Mouse (Mus musculus) heart, adult 2 months (tissue): Measurements from ENCODE around the gene N4bp2l1. TPM values are rescaled to one million over a fixed set of nuclear protein-coding genes. Genes with fewer than 3 reads are reported as not detected.
A peak's percentile ranks its signal among the peaks of the same experiment; 100 is the strongest.

ENCODE experiments used
- DNase-seq, 2 experiments: peaks; one replicate each; pipeline ENCODE4 v3.0.0; 2021
- H3K27ac ChIP-seq: fragments of 200-600 bp; 2 replicates; pipeline ENCODE4 v1.8.1; 2022
- H3K27me3 ChIP-seq: fragments of 200-500 bp; 2 replicates; pipeline ENCODE4 v1.6.1; 2012; ENCODE audit warnings: mild to moderate bottlenecking, low read length, inconsistent platforms, mixed read lengths; ENCODE audit not compliant: control insufficient read depth, insufficient read depth
- H3K36me3 ChIP-seq: fragments of 200-500 bp; 2 replicates; pipeline ENCODE4 v1.6.1; 2012; ENCODE audit warnings: low read length, inconsistent platforms; ENCODE audit not compliant: control insufficient read depth, insufficient read depth
- H3K4me1 ChIP-seq: fragments of 200-500 bp; 2 replicates; pipeline ENCODE4 v1.6.1; 2011; ENCODE audit warnings: low read length; ENCODE audit not compliant: control insufficient read depth, insufficient read depth
- H3K4me3 ChIP-seq: fragments of 200-600 bp; 2 replicates; pipeline ENCODE4 v1.8.1; 2022
- H3K79me2 ChIP-seq: fragments of 200-500 bp; replicated peaks from 2 replicates; pipeline ENCODE4 v1.6.1; 2012; ENCODE audit warnings: mild to moderate bottlenecking, inconsistent platforms, low read length, moderate library complexity, mixed read lengths; ENCODE audit not compliant: control insufficient read depth, insufficient read depth
- H3K9ac ChIP-seq: fragments of 200-500 bp; 2 replicates; pipeline ENCODE4 v1.6.1; 2012; ENCODE audit warnings: low read depth, mild to moderate bottlenecking, control low read depth, inconsistent platforms, low read length, mixed read lengths
- CTCF ChIP-seq: fragments of 200-600 bp; IDR thresholded peaks from 2 replicates; pipeline ENCODE4 v1.8.1; 2022; ENCODE audit warnings: antibody characterized with exemption, mild to moderate bottlenecking, moderate library complexity
- EP300 ChIP-seq: fragments of 200-500 bp; IDR thresholded peaks from 2 replicates; pipeline ENCODE4 v1.6.1; 2011; ENCODE audit warnings: low read depth, low read length, control low read depth; ENCODE audit not compliant: insufficient read depth
- POLR2A ChIP-seq: fragments of 200-500 bp; IDR thresholded peaks from 2 replicates; pipeline ENCODE4 v1.6.1; 2011; ENCODE audit warnings: mild to moderate bottlenecking, low read depth, low read length, control low read depth; ENCODE audit not compliant: insufficient read depth
- WGBS: fragments of 180-500 bp; shearing (Covaris S2); methylation state at CpG from one replicate; pipeline ENCODE4 v1.1.7; 2018; 5-methylcytosine and 5-hydroxymethylcytosine counted together
- intact Hi-C: fragments of 180-260 bp; cut with DNase I; formaldehyde crosslinking; loops from one replicate; pipeline ENCODE4 v1.15.1; 2025
- polyA plus RNA-seq: library from polyadenylated mRNA; depleted of rRNA; stranded (reverse); fragments of >200 nt; gene quantifications from 2 replicates; pipeline ENCODE4 v1.2.3, GENCODE M21; 2012
- total RNA-seq, 2 experiments: library from RNA; stranded (reverse); gene quantifications; 2 replicates each; pipeline ENCODE4 v1.2.3; 2021

Gene N4bp2l1
- total and polyA plus RNA-seq, 3 experiments: 2.5 to 4.7 (median 3.1) TPM

DNA sequence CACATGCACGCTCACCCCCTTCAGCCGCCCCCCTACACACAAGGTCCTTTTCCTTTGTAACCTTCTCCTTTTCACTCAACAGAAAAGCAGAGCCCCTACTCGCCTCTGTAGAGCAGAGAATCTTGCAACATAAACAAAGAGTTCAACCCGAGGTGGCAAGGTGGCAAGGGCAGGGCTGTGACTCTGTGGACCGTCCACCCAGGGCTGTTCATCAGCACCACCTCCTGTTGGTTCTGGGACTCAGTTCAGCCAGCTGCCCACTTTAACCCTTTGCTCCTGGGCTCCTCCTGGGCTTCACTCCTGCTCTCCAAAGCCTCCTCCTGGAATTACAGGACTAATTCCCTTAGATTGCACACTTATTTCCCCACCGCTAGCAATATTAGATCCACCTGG lies 12.7 kb downstream of the N4bp2l1 start:
- intact Hi-C loops: no loop called here
- Histone ChIP-seq H3K27ac (no peak overlapping the region), H3K4me3 (no peak overlapping the region), H3K9ac (no peak overlapping the region), H3K79me2 (no peaks in the 10 kb centered on the region), H3K27me3 (no peaks in the 10 kb centered on the region), H3K36me3 (no peaks in the 10 kb centered on the region), H3K4me1 (peaks cover 5% of the 10 kb centered on the region)
- TF ChIP-seq POLR2A (no peak), EP300 (no peak), CTCF (no peak)
- no peak for DNase-seq
- WGBS: 57% methylated on average over 6 of the region's 6 CpGs

DNA sequence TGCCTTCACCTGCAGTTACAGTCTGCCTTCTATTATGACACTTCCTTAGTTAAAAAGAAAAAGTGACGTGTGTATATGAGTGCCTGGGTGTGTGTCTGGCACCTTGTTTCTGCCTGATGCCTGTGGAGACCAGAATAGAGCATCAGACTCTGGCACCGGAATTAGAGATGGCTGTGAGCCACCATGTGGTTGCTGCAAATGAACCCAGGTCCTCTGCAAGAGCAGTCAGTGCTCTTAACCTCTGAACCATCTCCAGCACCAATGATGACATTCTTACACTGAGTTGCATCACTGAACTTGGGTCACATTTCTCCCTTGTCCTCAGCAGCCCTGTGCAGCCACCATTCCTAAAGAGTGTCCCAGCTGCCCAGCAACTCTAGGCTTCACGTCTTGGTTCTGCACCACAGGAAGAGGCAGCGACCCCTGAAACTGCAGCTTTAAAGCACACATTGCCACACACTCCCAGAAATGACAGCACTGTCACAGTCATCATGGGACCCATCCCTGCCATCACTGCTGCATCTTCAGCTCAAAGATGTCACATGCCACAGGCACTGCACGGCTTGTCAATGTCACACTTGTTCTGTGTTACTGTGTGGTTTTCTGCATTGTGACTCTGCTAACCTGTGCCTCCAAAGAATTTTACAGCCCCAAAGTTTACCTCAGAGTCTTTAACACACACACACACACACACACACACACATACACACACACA lies 13.2 kb downstream of the N4bp2l1 start:
- intact Hi-C loops: no loop called here
- Histone ChIP-seq H3K9ac (no peak overlapping the region), H3K4me3 (no peak overlapping the region), H3K4me1 (peaks cover 5% of the 10 kb centered on the region), H3K36me3 (no peaks in the 10 kb centered on the region), H3K27me3 (no peaks in the 10 kb centered on the region), H3K27ac (no peak overlapping the region), H3K79me2 (no peaks in the 10 kb centered on the region)
- TF ChIP-seq POLR2A (no peak), EP300 (no peak), CTCF (no peak)
- 54% methylated on average over 5 of the region's 5 CpGs for WGBS
- DNase-seq: peak; percentile 37 to 64

DNA sequence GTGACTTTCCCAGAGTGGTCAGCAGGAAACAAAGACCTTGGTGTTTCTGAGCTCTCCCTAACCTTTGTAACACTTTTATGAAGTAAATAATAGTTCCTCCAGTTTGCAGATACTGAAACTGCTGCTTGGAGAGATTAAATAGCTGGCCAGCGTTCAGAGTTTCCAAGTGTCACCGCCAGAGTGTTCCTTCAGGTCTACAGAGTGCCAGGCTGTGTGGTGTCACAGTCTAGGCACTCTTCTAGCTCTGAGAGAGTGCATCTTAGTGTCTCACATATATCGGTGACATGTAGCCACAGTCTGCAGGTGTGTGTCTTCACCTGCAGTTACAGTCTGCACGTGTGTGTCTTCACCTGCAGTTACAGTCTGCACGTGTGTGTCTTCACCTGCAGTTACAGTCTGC lies 13.8 kb downstream of the N4bp2l1 start:
- Histone ChIP-seq H3K4me3 (no peak overlapping the region), H3K79me2 (no peaks in the 10 kb centered on the region), H3K27ac (no peak overlapping the region), H3K27me3 (no peaks in the 10 kb centered on the region), H3K9ac (no peak overlapping the region), H3K4me1 (peaks cover 5% of the 10 kb centered on the region), H3K36me3 (no peaks in the 10 kb centered on the region)
- no peak for DNase-seq
- WGBS: 51% methylated on average over 5 of the region's 5 CpGs
- intact Hi-C loops: no loop called here
- TF ChIP-seq EP300 (no peak), CTCF (no peak), POLR2A (no peak)

DNA sequence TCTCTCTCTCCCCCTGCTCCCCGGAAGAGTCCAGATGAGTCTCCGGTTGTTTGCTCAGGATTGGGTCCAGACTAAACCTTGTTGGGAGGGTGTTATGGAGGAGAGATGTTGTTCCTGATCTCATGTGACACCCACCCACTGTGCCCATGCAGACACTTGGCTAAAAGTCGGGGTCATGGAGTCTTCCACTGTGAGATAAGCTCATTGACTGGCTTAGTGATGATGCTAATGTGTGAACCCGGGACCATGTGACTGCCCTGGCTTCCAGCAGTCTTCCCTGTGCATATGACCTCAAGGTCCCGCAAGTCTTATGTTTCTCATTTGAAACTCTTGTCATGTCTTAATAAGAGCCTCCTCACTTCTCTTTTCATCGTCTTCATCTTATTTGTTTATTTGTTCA lies 15.8 kb downstream of the N4bp2l1 start:
- H3K4me3 ChIP-seq: no peak overlapping the region
- WGBS: 65% methylated on average over 6 of the region's 6 CpGs
- no peak overlapping the region for H3K27ac ChIP-seq
- no peaks in the 10 kb centered on the region for H3K27me3 ChIP-seq
- no peak overlapping the region for H3K9ac ChIP-seq
- no peaks in the 10 kb centered on the region for H3K36me3 ChIP-seq
- peaks cover 5% of the 10 kb centered on the region for H3K4me1 ChIP-seq
- no peak for DNase-seq
- no peaks in the 10 kb centered on the region for H3K79me2 ChIP-seq
- TF ChIP-seq EP300 (no peak), POLR2A (no peak), CTCF (no peak)
- intact Hi-C loops: no loop called here

DNA sequence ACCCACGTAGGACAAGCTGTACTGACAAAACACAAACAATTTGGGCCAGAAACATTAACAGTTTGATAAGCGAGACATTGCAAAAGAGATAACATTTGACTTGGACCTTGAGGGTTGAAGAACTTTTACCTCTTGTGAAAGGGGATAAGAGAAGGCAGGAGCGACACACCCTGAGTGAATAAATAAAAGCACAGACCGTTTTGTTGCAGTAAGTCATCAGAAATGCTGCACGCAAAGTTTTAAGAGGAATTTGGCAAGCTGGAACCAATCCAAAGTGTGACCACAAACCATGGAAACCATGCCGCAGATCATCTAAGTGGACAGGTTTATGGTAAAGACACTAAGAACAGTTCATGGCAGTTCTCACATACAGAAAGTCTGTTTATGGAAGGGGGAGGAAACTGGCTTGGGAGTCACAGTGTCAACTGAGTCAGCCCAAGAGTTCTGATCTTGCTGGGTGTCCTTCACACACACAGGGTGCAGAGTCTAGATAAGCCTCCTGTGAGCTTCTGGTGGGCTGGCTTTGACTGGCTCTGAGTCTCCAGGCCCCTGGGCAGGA lies 18.3 kb downstream of the N4bp2l1 start:
- no peak for DNase-seq
- Histone ChIP-seq H3K79me2 (no peaks in the 10 kb centered on the region), H3K9ac (no peak overlapping the region), H3K27ac (no peak overlapping the region), H3K36me3 (no peaks in the 10 kb centered on the region), H3K4me3 (no peak overlapping the region), H3K4me1 (peaks cover 3% of the 10 kb centered on the region), H3K27me3 (no peaks in the 10 kb centered on the region)
- TF ChIP-seq POLR2A: no peak
- no peak for TF ChIP-seq CTCF
- TF ChIP-seq EP300: no peak
- intact Hi-C loops: no loop called here
- 64% methylated on average over 6 of the region's 6 CpGs for WGBS

DNA sequence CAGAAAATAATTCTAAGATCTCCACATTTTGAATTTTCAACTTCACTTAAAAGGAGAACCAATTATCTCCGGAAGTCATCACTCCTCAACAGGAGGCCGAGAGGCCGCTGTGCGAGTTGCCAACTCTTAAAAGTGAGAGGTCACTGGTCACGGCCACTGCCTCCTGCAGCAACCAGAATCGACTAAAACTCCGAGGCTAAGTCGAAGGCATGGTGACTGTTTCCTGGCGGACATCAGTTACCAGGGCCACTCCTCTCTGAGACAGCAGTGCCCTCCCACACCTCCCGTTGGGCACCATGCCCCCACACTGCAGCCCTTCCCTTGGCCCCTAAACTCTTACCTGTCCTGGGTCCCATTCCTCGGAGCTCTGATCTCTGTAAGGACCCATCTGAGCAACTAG lies 20.2 kb downstream of the N4bp2l1 start:
- no peaks in the 10 kb centered on the region for H3K79me2 ChIP-seq
- no peak overlapping the region for H3K9ac ChIP-seq
- DNase-seq: no peak
- H3K27me3 ChIP-seq: no peaks in the 10 kb centered on the region
- H3K36me3 ChIP-seq: no peaks in the 10 kb centered on the region
- no peak overlapping the region for H3K4me3 ChIP-seq
- TF ChIP-seq EP300 (no peak), POLR2A (no peak), CTCF (no peak)
- H3K27ac ChIP-seq: no peak overlapping the region
- intact Hi-C loops: no loop called here
- 81% methylated on average over 11 of the region's 11 CpGs for WGBS
- no peaks in the 10 kb centered on the region for H3K4me1 ChIP-seq
